17 mouse cellular contexts compared by ENCODE assay signal in genomic region chr10:39014836-39015235, GRCm38 (mm10). TPM values are rescaled to one million over a fixed set of nuclear protein-coding genes. Genes with fewer than 3 reads are reported as not detected.
"Had no signal": no experiment of that assay in that cellular context is flagged by ENCODE, and none has a peak within 500 bp of the region (broad histone marks: within the 10 kb centered on the region; RNA-seq: fewer than 3 reads in every experiment).

No protein-coding gene starts in this region.

- H3K4me3 ChIP-seq: neural tube, embryonic 13.5 days; neural tube, embryonic 15.5 days; stomach, embryonic 15.5 days had no signal

- H3K9ac ChIP-seq: neural tube, embryonic 13.5 days; neural tube, embryonic 15.5 days; stomach, embryonic 15.5 days had no signal

- H3K4me2 ChIP-seq: neural tube, embryonic 13.5 days; neural tube, embryonic 15.5 days; stomach, embryonic 15.5 days had no signal

- DNase-seq: retina, postnatal 1 day; right cerebral cortex, adult 18-20 months; right cerebral cortex, postnatal 14 days; right cerebral cortex, postnatal 25 days; right cerebral cortex, postnatal 4 days; spleen, adult 18-20 months; thymus, adult 18-20 months; thymus, adult 2 months; thymus, postnatal 14 days; thymus, postnatal 25 days; thymus, postnatal 36 days; thymus, postnatal 4 days had no signal

- H3K27me3 ChIP-seq: neural tube, embryonic 13.5 days; neural tube, embryonic 15.5 days; stomach, embryonic 15.5 days had no signal

- H3K36me3 ChIP-seq: neural tube, embryonic 13.5 days; neural tube, embryonic 15.5 days; stomach, embryonic 15.5 days had no signal

- H3K9me3 ChIP-seq: neural tube, embryonic 13.5 days; neural tube, embryonic 15.5 days; stomach, embryonic 15.5 days had no signal

- H3K27ac ChIP-seq: neural tube, embryonic 13.5 days; neural tube, embryonic 15.5 days; stomach, embryonic 15.5 days; stomach, postnatal 0 days had no signal

- H3K4me1 ChIP-seq: neural tube, embryonic 13.5 days; neural tube, embryonic 15.5 days; stomach, embryonic 15.5 days had no signal

RNA-seq across cellular contexts. Expression of gene Lama4, which starts 49.5 kb away (rescaled TPM):
- total RNA-seq: neutrophil, adult 5-6 weeks had no signal
